Mouse (Mus musculus): ENCODE results near the gene Olfr1238.

GRCm38 (mm10) chr2:89400882-89401281 lies 8.6 kb downstream of the Olfr1238 start:
- no peak for TF ChIP-seq GATA1 (IDR thresholded peaks at IDR 0.05; ENCODE audit: borderline replicate concordance, low read length)
- TF ChIP-seq CTCF (IDR thresholded peaks at IDR 0.05; ENCODE audit: low read depth, low read length): no peak

All from G1E (cell line).